Mouse (Mus musculus) kidney, embryonic 16.5 days (tissue): ENCODE results near the gene Cdc5l. TPM values are rescaled to one million over a fixed set of nuclear protein-coding genes. Genes with fewer than 3 reads are reported as not detected.

Experiments
- ATAC-seq: fragments of 200-750 bp; cut with Nextera tagmentation; 2 replicates; pipeline ENCODE4 v1.8.0; 2017; ENCODE audit warnings: moderate TSS enrichment; ENCODE audit not compliant: low FRiP score, low TSS enrichment
- H3K27ac ChIP-seq: fragments of 300-500 bp; sonication (generic); 2 replicates; pipeline ENCODE4 v1.5.1; 2014; ENCODE audit warnings: low read length
- H3K27me3 ChIP-seq: fragments of 300-500 bp; sonication (generic); 2 replicates; pipeline ENCODE4 v1.6.1; 2014; ENCODE audit warnings: low read length, control low read depth, mixed read lengths; ENCODE audit not compliant: insufficient read depth
- H3K36me3 ChIP-seq: fragments of 300-500 bp; sonication (generic); 2 replicates; pipeline ENCODE4 v1.6.1; 2014; ENCODE audit warnings: low read length, control low read depth, mixed read lengths; ENCODE audit not compliant: insufficient read depth
- H3K4me1 ChIP-seq: fragments of 300-500 bp; sonication (generic); 2 replicates; pipeline ENCODE4 v1.6.1; 2014; ENCODE audit warnings: low read length, control low read depth, mixed read lengths; ENCODE audit not compliant: insufficient read depth
- H3K4me2 ChIP-seq: fragments of 300-500 bp; sonication (generic); replicated peaks from 2 replicates; pipeline ENCODE4 v1.6.1; 2014; ENCODE audit warnings: low read depth, low read length
- H3K4me3 ChIP-seq: fragments of 300-500 bp; sonication (generic); 2 replicates; pipeline ENCODE4 v1.5.1; 2014; ENCODE audit warnings: mild to moderate bottlenecking, low read length
- H3K9ac ChIP-seq: fragments of 300-500 bp; sonication (generic); replicated peaks from 2 replicates; pipeline ENCODE4 v1.6.1; 2014; ENCODE audit warnings: low read length
- H3K9me3 ChIP-seq: fragments of 300-500 bp; sonication (generic); 2 replicates; pipeline ENCODE4 v1.6.1; 2016; ENCODE audit warnings: low read length, control low read depth
- WGBS: fragments of 180-500 bp; shearing (Covaris S2); extraction: QIAGEN DNeasy Blood & Tissue Kit; methylation state at CpG from one replicate; pipeline ENCODE4 v1.1.7; 2014; 5-methylcytosine and 5-hydroxymethylcytosine counted together
- polyA plus RNA-seq: library from polyadenylated mRNA; unstranded; fragments of >200 nt; fragmentation: Nextera tagmentation; extraction: Ambion mirVana; gene quantifications from 2 replicates; pipeline ENCODE4 v1.2.1, GENCODE M21; 2015

Cdc5l gene
- polyA plus RNA-seq, 1 experiment from 2014 or later, result 57.6 TPM

- no peaks in the 10 kb centered on the region; the same call in 1 of the 2 replicates for H3K4me1 ChIP-seq
- 8% methylated on average over 3 of the region's 3 CpGs for WGBS
- H3K4me2 ChIP-seq, result no peak overlapping the region
- H3K36me3 ChIP-seq, result peaks cover 38% of the 10 kb centered on the region
- no peaks in the 10 kb centered on the region for H3K9me3 ChIP-seq
- no peaks in the 10 kb centered on the region for H3K27me3 ChIP-seq
- 0 out of 2 replicates have a peak, but pooled peaks have one; percentile 39 for ATAC-seq
- H3K27ac ChIP-seq, result no peak overlapping the region
- no peak overlapping the region for H3K4me3 ChIP-seq
- no peak overlapping the region for H3K9ac ChIP-seq
These were observed 30.3 kb downstream of the Cdc5l start for GRCm38 (mm10) chr17:45403207-45403606.

GRCm38 (mm10) chr17:45402601-45403000 lies 30.9 kb downstream of the Cdc5l start:
- H3K4me3 ChIP-seq, result no peak overlapping the region
- H3K4me1 ChIP-seq, result no peaks in the 10 kb centered on the region; the same call in 1 of the 2 replicates
- H3K4me2 ChIP-seq, result no peak overlapping the region
- peak overlapping the region; percentile 14; the same call in 1 of the 2 replicates for H3K27ac ChIP-seq
- H3K27me3 ChIP-seq, result no peaks in the 10 kb centered on the region
- H3K36me3 ChIP-seq, result peaks cover 36% of the 10 kb centered on the region
- no peak overlapping the region for H3K9ac ChIP-seq
- no peaks in the 10 kb centered on the region for H3K9me3 ChIP-seq
- ATAC-seq, result no peak
- WGBS, result 74% methylated on average over 3 of the region's 3 CpGs

GRCm38 (mm10) chr17:45402126-45402525 lies 31.4 kb downstream of the Cdc5l start:
- Histone ChIP-seq H3K4me3 (no peak overlapping the region), H3K27ac (no peak overlapping the region; the same call in 1 of the 2 replicates), H3K27me3 (no peaks in the 10 kb centered on the region), H3K36me3 (peaks cover 31% of the 10 kb centered on the region), H3K9ac (no peak overlapping the region), H3K4me2 (no peak overlapping the region), H3K4me1 (no peaks in the 10 kb centered on the region; the same call in 1 of the 2 replicates), H3K9me3 (no peaks in the 10 kb centered on the region)
- ATAC-seq, result 0 out of 2 replicates have a peak, but pooled peaks have one; percentile 39
- WGBS, result 97% methylated on average over 1 of the region's 1 CpGs

- Histone ChIP-seq H3K27me3 (no peaks in the 10 kb centered on the region), H3K9me3 (no peaks in the 10 kb centered on the region), H3K4me1 (peaks cover 3% of the 10 kb centered on the region; the same call in 1 of the 2 replicates), H3K9ac (no peak overlapping the region), H3K4me2 (no peak overlapping the region), H3K4me3 (no peak overlapping the region), H3K36me3 (peaks cover 26% of the 10 kb centered on the region; the same call in 1 of the 2 replicates), H3K27ac (no peak overlapping the region; the same call in 1 of the 2 replicates)
- ATAC-seq, result no peak
- 82% methylated on average over 5 of the region's 5 CpGs for WGBS
These were observed 32.2 kb downstream of the Cdc5l start for GRCm38 (mm10) chr17:45401126-45401905.

GRCm38 (mm10) chr17:45398021-45398420 lies 35.5 kb downstream of the Cdc5l start:
- no peak overlapping the region for H3K9ac ChIP-seq
- H3K27me3 ChIP-seq, result no peaks in the 10 kb centered on the region
- no peak overlapping the region for H3K4me3 ChIP-seq
- no peaks in the 10 kb centered on the region for H3K9me3 ChIP-seq
- no peak overlapping the region for H3K4me2 ChIP-seq
- WGBS, result 98% methylated on average over 2 of the region's 2 CpGs
- no peak for ATAC-seq
- no peak overlapping the region for H3K27ac ChIP-seq
- peaks cover 3% of the 10 kb centered on the region; the same call in 1 of the 2 replicates for H3K4me1 ChIP-seq
- H3K36me3 ChIP-seq, result peaks cover 10% of the 10 kb centered on the region; the same call in 1 of the 2 replicates

- H3K4me3 ChIP-seq, result no peak overlapping the region
- no peak overlapping the region for H3K4me2 ChIP-seq
- no peak for ATAC-seq
- H3K9me3 ChIP-seq, result no peaks in the 10 kb centered on the region
- H3K9ac ChIP-seq, result no peak overlapping the region
- peaks cover 14% of the 10 kb centered on the region; the same call in 1 of the 2 replicates for H3K36me3 ChIP-seq
- 75% methylated on average over 3 of the region's 3 CpGs for WGBS
- H3K27ac ChIP-seq, result no peak overlapping the region
- H3K27me3 ChIP-seq, result no peaks in the 10 kb centered on the region
- H3K4me1 ChIP-seq, result peaks cover 3% of the 10 kb centered on the region; the same call in 1 of the 2 replicates
These were observed 36.0 kb downstream of the Cdc5l start for GRCm38 (mm10) chr17:45397541-45397940.

GRCm38 (mm10) chr17:45394612-45395011 lies 38.9 kb downstream of the Cdc5l start:
- ATAC-seq, result no peak

GRCm38 (mm10) chr17:45393765-45394164 lies 39.8 kb downstream of the Cdc5l start:
- no peaks in the 10 kb centered on the region for H3K9me3 ChIP-seq
- H3K4me3 ChIP-seq, result no peak overlapping the region
- WGBS, result 85% methylated on average over 3 of the region's 3 CpGs
- H3K27ac ChIP-seq, result no peak overlapping the region
- H3K4me1 ChIP-seq, result 0 out of 2 replicates have a peak, but pooled peaks cover 3% of the 10 kb centered on the region
- no peak overlapping the region for H3K4me2 ChIP-seq
- ATAC-seq, result no peak
- H3K9ac ChIP-seq, result no peak overlapping the region
- no peaks in the 10 kb centered on the region for H3K27me3 ChIP-seq
- H3K36me3 ChIP-seq, result peaks cover 30% of the 10 kb centered on the region

More at GRCm38 (mm10) chr17:45394612-45395011, 38.9 kb downstream of the Cdc5l start:
- no peak overlapping the region for H3K9ac ChIP-seq
- WGBS, result 66% methylated on average over 9 of the region's 9 CpGs
- no peak overlapping the region for H3K4me2 ChIP-seq
- peaks cover 33% of the 10 kb centered on the region for H3K36me3 ChIP-seq
- no peaks in the 10 kb centered on the region for H3K9me3 ChIP-seq
- 0 out of 2 replicates have a peak, but pooled peaks cover 3% of the 10 kb centered on the region for H3K4me1 ChIP-seq
- no peaks in the 10 kb centered on the region for H3K27me3 ChIP-seq
- H3K27ac ChIP-seq, result no peak overlapping the region
- no peak overlapping the region for H3K4me3 ChIP-seq

GRCm38 (mm10) chr17:45389896-45390295 lies 43.6 kb downstream of the Cdc5l start:
- no peaks in the 10 kb centered on the region for H3K9me3 ChIP-seq
- ATAC-seq, result no peak
- WGBS, result 93% methylated on average over 5 of the region's 5 CpGs
- no peak overlapping the region for H3K4me2 ChIP-seq
- no peaks in the 10 kb centered on the region for H3K4me1 ChIP-seq
- peaks cover 42% of the 10 kb centered on the region for H3K36me3 ChIP-seq
- H3K27me3 ChIP-seq, result no peaks in the 10 kb centered on the region
- no peak overlapping the region for H3K4me3 ChIP-seq
- H3K9ac ChIP-seq, result no peak overlapping the region
- no peak overlapping the region for H3K27ac ChIP-seq

- ATAC-seq, result no peak
- no peaks in the 10 kb centered on the region for H3K4me1 ChIP-seq
- no peak overlapping the region for H3K27ac ChIP-seq
- H3K4me3 ChIP-seq, result no peak overlapping the region
- no peak overlapping the region for H3K4me2 ChIP-seq
- H3K36me3 ChIP-seq, result peaks cover 37% of the 10 kb centered on the region
- H3K9ac ChIP-seq, result no peak overlapping the region
- no peaks in the 10 kb centered on the region for H3K9me3 ChIP-seq
- 79% methylated on average over 7 of the region's 7 CpGs for WGBS
- no peaks in the 10 kb centered on the region for H3K27me3 ChIP-seq
These were observed 46.6 kb downstream of the Cdc5l start for GRCm38 (mm10) chr17:45386986-45387385.
